ENCODE assay signal across 10 mouse cellular contexts in the genomic region with DNA sequence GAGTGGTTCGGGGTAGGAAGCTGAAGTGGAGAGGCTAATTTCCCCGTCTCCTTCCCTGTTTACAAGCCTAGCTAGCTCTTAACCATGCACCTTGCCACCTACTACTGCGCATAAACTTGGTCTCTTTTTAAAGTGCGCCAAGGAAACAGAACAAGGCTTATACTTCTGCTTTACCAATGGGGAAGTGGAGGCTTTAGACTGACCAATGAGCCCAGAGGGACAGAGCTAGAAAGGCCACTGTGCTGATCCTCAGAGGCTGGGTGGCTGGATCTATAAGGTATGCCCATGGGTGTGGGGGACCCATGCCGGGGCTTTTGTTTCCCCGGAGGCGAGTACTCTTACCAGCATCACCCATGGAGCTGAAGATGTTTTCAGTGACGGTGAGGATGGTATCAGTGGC.
"Had no signal": no experiment of that assay in that cellular context is flagged by ENCODE, and none has a peak within 500 bp of the region (broad histone marks: within the 10 kb centered on the region; RNA-seq: fewer than 3 reads in every experiment).

No protein-coding gene starts in this region.

- DNase-seq: forebrain, postnatal 0 days; gastrocnemius, postnatal 10 days; gastrocnemius, postnatal 25 days; heart, postnatal 10 days; kidney, adult 11 months; layer of hippocampus, adult 9-11 months; layer of hippocampus, postnatal 36 days; left cerebral cortex, postnatal 4 days had no signal

- ATAC-seq: forebrain, postnatal 0 days; hindbrain, postnatal 0 days; liver, embryonic 12.5 days had no signal
